Mouse (Mus musculus): Measurements from ENCODE around the gene 2310033P09Rik. TPM values are rescaled to one million over a fixed set of nuclear protein-coding genes. Genes with fewer than 3 reads are reported as not detected.

The 2310033P09Rik gene
- polyA plus RNA-seq, 1 experiment from 2014 or later = 29.2 TPM

DNA sequence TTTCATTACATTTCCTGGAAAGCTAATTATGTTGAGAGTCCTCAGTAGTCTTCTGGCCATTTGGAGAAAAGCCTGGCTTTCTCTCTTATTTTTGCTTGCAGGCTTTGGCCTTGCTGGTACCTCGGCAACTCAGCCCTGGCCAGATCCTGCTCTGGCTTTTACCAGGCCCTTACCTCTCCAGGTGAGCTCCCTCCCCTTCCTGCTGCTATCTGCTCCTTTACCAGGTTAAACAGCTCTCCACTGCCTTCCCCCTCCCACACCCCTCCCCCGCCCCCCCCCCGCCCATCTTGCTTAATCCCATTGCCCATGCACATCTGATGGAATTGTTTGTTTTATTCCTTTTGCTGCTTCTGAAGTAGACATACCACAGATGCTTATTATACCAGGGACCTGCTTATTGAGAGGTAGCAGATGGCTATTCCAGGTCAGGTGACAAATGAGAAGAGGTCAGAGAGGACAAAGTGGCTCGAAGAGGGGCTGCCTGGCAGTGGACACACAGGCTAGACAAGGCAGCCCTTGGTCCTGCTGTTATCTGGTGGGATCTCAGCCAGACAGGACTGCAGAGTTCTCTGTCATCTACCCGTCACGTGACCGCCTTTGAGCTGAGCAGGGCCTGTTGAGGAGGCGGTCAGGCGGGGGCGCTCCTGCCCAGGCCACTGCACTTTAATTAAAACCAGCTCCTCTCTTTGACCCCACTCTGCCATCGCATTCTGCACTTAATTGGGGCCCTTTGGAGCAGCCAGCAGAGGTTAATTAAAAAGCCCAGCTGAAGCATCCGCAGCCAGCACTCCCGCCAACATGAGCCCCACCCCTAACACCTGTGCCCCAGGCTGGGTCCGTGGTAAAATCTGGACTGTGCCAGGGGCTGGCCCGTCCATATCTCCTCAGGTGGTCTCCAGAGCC, 30.7 kb downstream of the 2310033P09Rik start:
- H3K4me1 ChIP-seq = no peaks in the 10 kb centered on the region
- 0 out of 2 replicates have a peak, but pooled peaks cover 7% of the 10 kb centered on the region for H3K27me3 ChIP-seq (replicated peaks)
- H3K4me2 ChIP-seq = no peak overlapping the region
- no peak overlapping the region for H3K4me3 ChIP-seq (replicated peaks)
- H3K9me3 ChIP-seq = no peaks in the 10 kb centered on the region
- 4% methylated on average over 14 of the region's 15 CpGs for WGBS
- no peaks in the 10 kb centered on the region for H3K36me3 ChIP-seq
- H3K9ac ChIP-seq = no peak overlapping the region
- no peak overlapping the region for H3K27ac ChIP-seq
- ATAC-seq (ENCODE audit: insufficient read depth, low FRiP score, low read depth) = peak; percentile 79; the same call in 1 of the 2 replicates

DNA sequence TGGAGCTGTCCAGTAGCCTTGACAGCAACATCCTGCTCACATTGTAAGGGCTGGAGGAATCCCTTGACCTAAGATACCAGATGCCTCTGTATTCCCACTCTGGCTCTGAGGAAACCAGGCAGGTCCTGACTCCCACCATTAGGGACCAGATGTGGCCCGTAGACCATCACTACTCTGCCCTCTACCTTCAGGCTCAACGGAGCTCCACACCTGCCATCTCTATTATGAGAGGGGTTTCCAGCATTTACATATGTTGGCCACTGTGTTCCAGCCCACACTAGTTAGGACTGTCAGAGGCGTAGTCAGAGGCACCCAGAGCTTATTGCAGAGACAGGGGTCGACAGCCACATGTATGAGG, 31.3 kb downstream of the 2310033P09Rik start:
- H3K4me3 ChIP-seq (replicated peaks) = no peak overlapping the region
- ATAC-seq (ENCODE audit: insufficient read depth, low FRiP score, low read depth) = no peak
- no peak overlapping the region for H3K4me2 ChIP-seq
- no peak overlapping the region for H3K27ac ChIP-seq
- no peaks in the 10 kb centered on the region for H3K9me3 ChIP-seq
- no peak overlapping the region for H3K9ac ChIP-seq
- no peaks in the 10 kb centered on the region for H3K4me1 ChIP-seq
- 0 out of 2 replicates have a peak, but pooled peaks cover 7% of the 10 kb centered on the region for H3K27me3 ChIP-seq (replicated peaks)
- 60% methylated on average over 4 of the region's 4 CpGs for WGBS
- no peaks in the 10 kb centered on the region for H3K36me3 ChIP-seq

DNA sequence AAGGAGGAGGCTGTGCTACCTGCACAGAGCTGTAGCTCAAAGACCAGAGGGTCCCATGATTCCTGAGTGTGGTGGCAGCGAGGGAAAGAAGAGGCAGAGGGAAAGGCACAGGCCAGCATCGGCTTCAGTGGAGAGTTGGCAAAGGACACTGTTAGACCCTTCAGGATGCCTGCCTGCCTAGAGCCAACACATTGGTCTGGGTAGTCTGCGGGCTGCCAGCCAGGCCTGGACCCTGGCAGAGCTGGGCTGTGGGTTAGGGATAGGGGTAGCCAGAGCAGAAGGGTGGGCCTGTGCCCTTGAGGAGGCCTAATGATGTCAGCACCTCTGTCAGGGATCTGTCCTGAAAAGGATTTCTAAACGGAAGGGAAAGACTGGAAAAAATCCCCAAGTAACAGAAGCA, 31.7 kb downstream of the 2310033P09Rik start:
- no peaks in the 10 kb centered on the region for H3K36me3 ChIP-seq
- ATAC-seq (ENCODE audit: insufficient read depth, low FRiP score, low read depth) = no peak
- H3K4me1 ChIP-seq = no peaks in the 10 kb centered on the region
- H3K4me2 ChIP-seq = no peak overlapping the region
- 69% methylated on average over 4 of the region's 4 CpGs for WGBS
- H3K9ac ChIP-seq = no peak overlapping the region
- no peaks in the 10 kb centered on the region for H3K9me3 ChIP-seq
- no peak overlapping the region for H3K4me3 ChIP-seq (replicated peaks)
- H3K27me3 ChIP-seq (replicated peaks) = 0 out of 2 replicates have a peak, but pooled peaks cover 7% of the 10 kb centered on the region
- no peak overlapping the region for H3K27ac ChIP-seq

DNA sequence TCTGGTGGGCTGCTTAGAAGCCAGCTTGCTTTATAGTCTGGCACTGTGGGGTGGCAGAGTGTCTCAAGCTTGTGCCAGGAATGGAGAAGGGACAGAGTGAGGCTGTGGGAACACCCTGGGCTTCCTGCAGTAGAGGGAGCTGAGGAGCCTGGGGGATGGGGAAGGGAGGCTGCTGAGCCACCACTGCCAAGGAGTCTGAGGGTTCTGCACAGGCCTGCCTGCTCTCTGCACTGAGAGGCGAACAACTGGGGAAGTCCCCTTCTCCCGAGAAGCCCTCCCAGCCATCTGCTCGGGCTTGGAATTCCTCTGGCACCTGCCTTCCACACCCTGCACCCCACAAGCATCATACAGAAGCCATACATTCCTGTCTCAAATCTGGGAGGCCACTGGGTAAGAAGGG, 33.7 kb downstream of the 2310033P09Rik start:
- 35% methylated on average over 3 of the region's 3 CpGs for WGBS
- no peak overlapping the region for H3K9ac ChIP-seq

DNA sequence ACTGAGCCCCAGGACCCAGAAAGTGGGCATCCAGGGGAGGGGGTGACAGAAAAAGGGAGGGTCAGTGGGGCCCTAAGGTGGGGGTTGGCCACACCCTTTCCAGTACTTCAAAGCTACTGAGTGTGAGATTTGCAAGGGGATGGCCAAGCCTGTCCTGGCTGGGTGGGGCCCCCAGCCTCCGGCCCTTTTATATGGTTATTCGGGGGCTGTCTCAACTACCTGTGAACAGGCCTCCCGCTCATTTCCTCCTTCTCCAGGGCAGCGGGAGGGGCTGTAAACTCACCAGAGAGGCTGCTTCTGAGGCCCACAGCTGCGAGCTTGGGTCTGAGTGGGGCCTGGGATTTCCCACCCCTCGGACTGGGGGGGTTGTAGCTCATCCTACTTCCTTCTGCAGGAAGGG, 35.7 kb downstream of the 2310033P09Rik start:
- no peak overlapping the region for H3K4me2 ChIP-seq
- WGBS = 13% methylated on average over 6 of the region's 6 CpGs
- no peaks in the 10 kb centered on the region for H3K9me3 ChIP-seq
- no peak overlapping the region for H3K27ac ChIP-seq
- no peak overlapping the region for H3K9ac ChIP-seq
- no peaks in the 10 kb centered on the region for H3K36me3 ChIP-seq
- ATAC-seq (ENCODE audit: insufficient read depth, low FRiP score, low read depth) = peak; percentile 25; the same call in 1 of the 2 replicates
- H3K4me1 ChIP-seq = no peaks in the 10 kb centered on the region
- no peak overlapping the region for H3K4me3 ChIP-seq (replicated peaks)
- H3K27me3 ChIP-seq (replicated peaks) = 0 out of 2 replicates have a peak, but pooled peaks cover 10% of the 10 kb centered on the region

More for the DNA sequence above, 33.7 kb downstream of the 2310033P09Rik start:
- no peaks in the 10 kb centered on the region for H3K36me3 ChIP-seq
- no peak for ATAC-seq (ENCODE audit: insufficient read depth, low FRiP score, low read depth)
- H3K27ac ChIP-seq = no peak overlapping the region
- no peaks in the 10 kb centered on the region for H3K4me1 ChIP-seq
- H3K4me3 ChIP-seq (replicated peaks) = no peak overlapping the region
- 0 out of 2 replicates have a peak, but pooled peaks cover 7% of the 10 kb centered on the region for H3K27me3 ChIP-seq (replicated peaks)
- H3K9me3 ChIP-seq = no peaks in the 10 kb centered on the region
- H3K4me2 ChIP-seq = no peak overlapping the region

DNA sequence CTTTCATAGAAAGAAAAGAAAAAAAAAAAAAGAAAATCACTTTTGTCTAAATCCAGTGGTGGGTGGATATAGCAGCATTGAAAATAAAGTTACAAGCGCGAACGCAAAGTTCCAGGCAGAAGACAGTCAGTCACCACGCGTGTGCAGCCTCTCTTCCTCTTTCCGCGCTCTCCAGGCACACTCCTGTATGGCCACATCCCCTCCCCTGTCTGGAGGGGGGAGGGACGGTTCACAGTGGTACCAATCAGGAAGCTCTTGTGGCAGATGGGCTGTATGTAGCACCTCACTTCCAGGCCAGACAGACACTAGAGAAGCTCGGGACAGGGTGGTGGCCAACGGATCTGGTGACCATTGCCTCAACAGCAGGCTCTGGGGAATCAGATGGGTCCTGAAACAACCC, 40.0 kb downstream of the 2310033P09Rik start:
- no peak overlapping the region for H3K27ac ChIP-seq
- ATAC-seq (ENCODE audit: insufficient read depth, low FRiP score, low read depth) = no peak
- WGBS = 53% methylated on average over 10 of the region's 10 CpGs

DNA sequence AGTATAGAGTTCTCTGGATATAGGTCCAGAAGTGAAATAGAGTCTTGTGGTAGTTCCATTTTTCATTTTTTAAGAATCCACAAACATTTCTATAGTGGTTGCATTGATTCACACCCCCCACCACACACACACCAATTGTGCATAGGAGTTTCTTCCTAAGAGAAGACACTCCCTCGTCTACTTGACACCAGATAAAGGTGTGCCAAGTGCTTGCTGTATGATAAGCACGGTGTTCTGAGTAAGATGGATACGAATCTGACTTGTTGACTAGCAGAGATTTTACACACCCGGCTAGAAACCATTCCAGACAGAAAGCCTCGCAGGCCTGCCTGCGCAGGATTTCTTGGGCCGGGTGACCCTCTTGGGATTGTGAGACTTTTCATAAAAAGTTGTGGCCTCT, 51.5 kb downstream of the 2310033P09Rik start:
- WGBS = 70% methylated on average over 7 of the region's 7 CpGs
- Histone ChIP-seq H3K36me3 (no peaks in the 10 kb centered on the region), H3K27ac (no peak overlapping the region), H3K9me3 (no peaks in the 10 kb centered on the region), H3K4me2 (no peak overlapping the region), H3K9ac (no peak overlapping the region), H3K4me1 (0 out of 2 replicates have a peak, but pooled peaks cover 7% of the 10 kb centered on the region), H3K27me3 (replicated peaks) (peaks cover 10% of the 10 kb centered on the region), H3K4me3 (replicated peaks) (no peak overlapping the region)
- ATAC-seq (ENCODE audit: insufficient read depth, low FRiP score, low read depth) = no peak

More for the DNA sequence above, 40.0 kb downstream of the 2310033P09Rik start:
- no peak overlapping the region for H3K4me2 ChIP-seq
- no peak overlapping the region for H3K9ac ChIP-seq
- H3K36me3 ChIP-seq = no peaks in the 10 kb centered on the region
- no peak overlapping the region for H3K4me3 ChIP-seq (replicated peaks)
- H3K27me3 ChIP-seq (replicated peaks) = peaks cover 12% of the 10 kb centered on the region; the same call in 1 of the 2 replicates
- no peaks in the 10 kb centered on the region for H3K4me1 ChIP-seq
- no peaks in the 10 kb centered on the region for H3K9me3 ChIP-seq

Other genes with a start within 250 kb of the 2310033P09Rik start
- gene Trim11, start 230.2 kb upstream of the 2310033P09Rik start, polyA plus RNA-seq (2015; fragmentation: Nextera tagmentation; extraction: Ambion mirVana) = 17.9 and 19.1 TPM in 2 replicates
- gene Obscn, start 71.9 kb upstream of the 2310033P09Rik start, polyA plus RNA-seq (2015; fragmentation: Nextera tagmentation; extraction: Ambion mirVana) = 0.73 and 0.80 TPM in 2 replicates
- gene Iba57, start 44.6 kb upstream of the 2310033P09Rik start, polyA plus RNA-seq (2015; fragmentation: Nextera tagmentation; extraction: Ambion mirVana) = 6.2 and 7.7 TPM in 2 replicates
- gene Gjc2, start 25.1 kb upstream of the 2310033P09Rik start, polyA plus RNA-seq (2015; fragmentation: Nextera tagmentation; extraction: Ambion mirVana) = 1.2 and 1.7 TPM in 2 replicates
- gene Guk1, start 16.1 kb upstream of the 2310033P09Rik start, polyA plus RNA-seq (2015; fragmentation: Nextera tagmentation; extraction: Ambion mirVana) = 115 and 121 TPM in 2 replicates
- 84.4 and 90.4 TPM in 2 replicates for gene Mrpl55, start 5.8 kb upstream of the 2310033P09Rik start, polyA plus RNA-seq (2015; fragmentation: Nextera tagmentation; extraction: Ambion mirVana)
- 666 and 701 TPM in 2 replicates for gene Arf1, start 19.9 kb downstream of the 2310033P09Rik start, polyA plus RNA-seq (2015; fragmentation: Nextera tagmentation; extraction: Ambion mirVana)
- 0.15 and 0.23 TPM in 2 replicates for gene Wnt3a, start 82.4 kb downstream of the 2310033P09Rik start, polyA plus RNA-seq (2015; fragmentation: Nextera tagmentation; extraction: Ambion mirVana)
- gene Wnt9a, start 98.6 kb downstream of the 2310033P09Rik start, polyA plus RNA-seq (2015; fragmentation: Nextera tagmentation; extraction: Ambion mirVana) = 4.9 and 5.3 TPM in 2 replicates
- 0.10 TPM in 1 of 2 replicates, not detected in the other for gene Prss38, start 167.3 kb downstream of the 2310033P09Rik start, polyA plus RNA-seq (2015; fragmentation: Nextera tagmentation; extraction: Ambion mirVana)
- gene Jmjd4, start 241.7 kb downstream of the 2310033P09Rik start, polyA plus RNA-seq (2015; fragmentation: Nextera tagmentation; extraction: Ambion mirVana) = 10.5 and 11.0 TPM in 2 replicates
- 88.7 and 91.0 TPM in 2 replicates for gene Snap47, start 242.9 kb downstream of the 2310033P09Rik start, polyA plus RNA-seq (2015; fragmentation: Nextera tagmentation; extraction: Ambion mirVana)